8 mouse cellular contexts compared by ENCODE assay signal in genomic region chr6:91474441-91475190, GRCm38 (mm10). TPM values are rescaled to one million over a fixed set of nuclear protein-coding genes. Genes with fewer than 3 reads are reported as not detected.
DNase-seq lines count a peak whose midpoint lies in the region; ATAC-seq and TF ChIP-seq lines count a peak whose summit lies in the region.

No protein-coding gene starts in this region.

- no peak for ATAC-seq in kidney, embryonic 14.5 days (ENCODE audit: low FRiP score, low TSS enrichment)
- ATAC-seq in embryonic facial prominence, embryonic 14.5 days (ENCODE audit: low read depth), result no peak
- ATAC-seq in hindbrain, embryonic 12.5 days (ENCODE audit: low FRiP score), result no peak
- peak; percentile 41 for ATAC-seq in lung, postnatal 0 days
- ATAC-seq in stomach, postnatal 0 days (ENCODE audit: low FRiP score, low TSS enrichment), result peak; percentile 59
- ATAC-seq in erythroid progenitor cell, adult 5-6 weeks (replicated peaks; ENCODE audit: low FRiP score, poor library complexity, severe bottlenecking), result no peak

- TF ChIP-seq POLR2A in MEL (IDR thresholded peaks at IDR 0.05; ENCODE audit: control insufficient read depth in 1 of 2, insufficient read depth in 1 of 2, low read depth in 1 of 2, low read length in 2 of 2, poor library complexity in 1 of 2), result no peak

- peaks cover 13% of the 10 kb centered on the region for H3K4me1 ChIP-seq in kidney, embryonic 14.5 days (ENCODE audit: control insufficient read depth, insufficient read depth, low read length)
- H3K4me1 ChIP-seq in MEL (ENCODE audit: control insufficient read depth in 1 of 2, insufficient read depth in 2 of 2, low read length in 2 of 2), result peaks cover 0 to 7% of the 10 kb centered on the region in 2 experiments; a peak in 2 of 4 replicates
- peaks cover 17% of the 10 kb centered on the region for H3K4me1 ChIP-seq in embryonic facial prominence, embryonic 14.5 days (ENCODE audit: control insufficient read depth, insufficient read depth, low read length)
- H3K4me1 ChIP-seq in hindbrain, embryonic 12.5 days, result peaks cover 27% of the 10 kb centered on the region
- H3K4me1 ChIP-seq in lung, postnatal 0 days (ENCODE audit: insufficient read depth, low read depth, low read length), result peaks cover 7% of the 10 kb centered on the region
- H3K4me1 ChIP-seq in stomach, postnatal 0 days (replicated peaks; ENCODE audit: control insufficient read depth, insufficient read depth), result peaks cover 7% of the 10 kb centered on the region

- WGBS in kidney, embryonic 14.5 days, result 54% methylated on average over 9 of the region's 9 CpGs
- 43% methylated on average over 9 of the region's 9 CpGs for WGBS in embryonic facial prominence, embryonic 14.5 days
- WGBS in hindbrain, embryonic 12.5 days, result 59% methylated on average over 9 of the region's 9 CpGs
- WGBS in lung, postnatal 0 days, result 41% methylated on average over 9 of the region's 9 CpGs
- 40% methylated on average over 9 of the region's 9 CpGs for WGBS in stomach, postnatal 0 days

- no peak overlapping the region for H3K27ac ChIP-seq in kidney, embryonic 14.5 days (ENCODE audit: low read depth, low read length)
- H3K27ac ChIP-seq in MEL (ENCODE audit: control insufficient read depth, low read depth, low read length), result no peak overlapping the region
- peak overlapping the region; percentile 71; the same call in 1 of the 2 replicates for H3K27ac ChIP-seq in embryonic facial prominence, embryonic 14.5 days (replicated peaks; ENCODE audit: low read depth, low read length)
- H3K27ac ChIP-seq in hindbrain, embryonic 12.5 days, result no peak overlapping the region
- H3K27ac ChIP-seq in lung, postnatal 0 days (ENCODE audit: low read length), result peak overlapping the region; percentile 87; the same call in 1 of the 2 replicates
- peak overlapping the region; percentile 84 for H3K27ac ChIP-seq in stomach, postnatal 0 days (replicated peaks)

- TF ChIP-seq EP300 in MEL (IDR thresholded peaks at IDR 0.05; ENCODE audit: low read depth in 1 of 2, low read length in 2 of 2), result no peak
- TF ChIP-seq EP300 in lung, postnatal 0 days (IDR thresholded peaks at IDR 0.05), result no peak
- TF ChIP-seq EP300 in stomach, postnatal 0 days (optimal IDR thresholded peaks at IDR 0.05), result no peak

- no peak for DNase-seq in kidney, postnatal 14 days
- peak; percentile 47 for DNase-seq in MEL (ENCODE audit: low read depth, low spot score)
- DNase-seq in embryonic facial prominence, embryonic 14.5 days (ENCODE audit: low spot score), result no peak
- peak; percentile 89 for DNase-seq in lung, postnatal 0 days (ENCODE audit: low spot score)
- peak; percentile 75 for DNase-seq in stomach, postnatal 0 days (ENCODE audit: low spot score)

- H3K9me3 ChIP-seq in kidney, embryonic 14.5 days (ENCODE audit: control insufficient read depth, low read length), result no peaks in the 10 kb centered on the region
- H3K9me3 ChIP-seq in MEL (replicated peaks; ENCODE audit: insufficient read depth, low read length), result no peaks in the 10 kb centered on the region
- no peaks in the 10 kb centered on the region for H3K9me3 ChIP-seq in embryonic facial prominence, embryonic 14.5 days (ENCODE audit: control insufficient read depth, low read length)
- no peaks in the 10 kb centered on the region for H3K9me3 ChIP-seq in hindbrain, embryonic 12.5 days (replicated peaks)
- no peaks in the 10 kb centered on the region for H3K9me3 ChIP-seq in lung, postnatal 0 days (ENCODE audit: low read length)
- no peaks in the 10 kb centered on the region for H3K9me3 ChIP-seq in stomach, postnatal 0 days (ENCODE audit: control insufficient read depth, low read length)

- peaks cover 30% of the 10 kb centered on the region for H3K36me3 ChIP-seq in kidney, embryonic 14.5 days (ENCODE audit: control insufficient read depth, insufficient read depth, low read length)
- H3K36me3 ChIP-seq in MEL (ENCODE audit: control insufficient read depth in 1 of 2, insufficient read depth in 2 of 2, low read length in 2 of 2), result peaks cover 6 to 15% of the 10 kb centered on the region in 2 experiments; a peak in 3 of 4 replicates
- H3K36me3 ChIP-seq in embryonic facial prominence, embryonic 14.5 days (ENCODE audit: control insufficient read depth, insufficient read depth, low read length), result peaks cover 35% of the 10 kb centered on the region
- H3K36me3 ChIP-seq in hindbrain, embryonic 12.5 days, result peaks cover 25% of the 10 kb centered on the region
- H3K36me3 ChIP-seq in lung, postnatal 0 days (ENCODE audit: insufficient read depth, low read length), result peaks cover 19% of the 10 kb centered on the region
- peaks cover 15% of the 10 kb centered on the region for H3K36me3 ChIP-seq in stomach, postnatal 0 days (ENCODE audit: control insufficient read depth, insufficient read depth, low read length)

- peak overlapping the region; percentile 86 for H3K4me3 ChIP-seq in kidney, embryonic 14.5 days (ENCODE audit: low read length)
- H3K4me3 ChIP-seq in MEL (ENCODE audit: control insufficient read depth in 1 of 2, insufficient read depth in 1 of 2, low read depth in 2 of 2, low read length in 2 of 2), result peak overlapping the region; percentile 60 to 87
- H3K4me3 ChIP-seq in embryonic facial prominence, embryonic 14.5 days (ENCODE audit: low read depth, low read length), result peak overlapping the region; percentile 83
- peak overlapping the region; percentile 79 for H3K4me3 ChIP-seq in hindbrain, embryonic 12.5 days
- H3K4me3 ChIP-seq in lung, postnatal 0 days (ENCODE audit: low read depth, low read length), result peak overlapping the region; percentile 78
- H3K4me3 ChIP-seq in stomach, postnatal 0 days (ENCODE audit: low read depth, low read length), result peak overlapping the region; percentile 76

- peaks cover 38% of the 10 kb centered on the region for H3K79me2 ChIP-seq in MEL (ENCODE audit: control insufficient read depth, insufficient read depth, low read length, poor library complexity)

- no peaks in the 10 kb centered on the region for H3K27me3 ChIP-seq in kidney, embryonic 14.5 days (ENCODE audit: control insufficient read depth, insufficient read depth, low read length)
- no peaks in the 10 kb centered on the region for H3K27me3 ChIP-seq in MEL (ENCODE audit: control insufficient read depth in 1 of 2, insufficient read depth in 2 of 2, low read length in 2 of 2)
- no peaks in the 10 kb centered on the region for H3K27me3 ChIP-seq in embryonic facial prominence, embryonic 14.5 days (replicated peaks; ENCODE audit: control insufficient read depth, insufficient read depth, low read length)
- H3K27me3 ChIP-seq in hindbrain, embryonic 12.5 days, result no peaks in the 10 kb centered on the region
- no peaks in the 10 kb centered on the region for H3K27me3 ChIP-seq in lung, postnatal 0 days (replicated peaks; ENCODE audit: insufficient read depth, low read length)
- H3K27me3 ChIP-seq in stomach, postnatal 0 days (ENCODE audit: control insufficient read depth, insufficient read depth, low read length), result no peaks in the 10 kb centered on the region

- TF ChIP-seq RAD21 in MEL (IDR thresholded peaks at IDR 0.05; ENCODE audit: low read depth, low read length), result no peak

- peak overlapping the region; percentile 74 for H3K9ac ChIP-seq in kidney, embryonic 14.5 days (ENCODE audit: low read depth, low read length)
- H3K9ac ChIP-seq in MEL (ENCODE audit: control insufficient read depth, low read depth, low read length, poor library complexity, severe bottlenecking), result peak overlapping the region; percentile 67
- peak overlapping the region; percentile 82 for H3K9ac ChIP-seq in embryonic facial prominence, embryonic 14.5 days (ENCODE audit: low read depth, low read length)
- peak overlapping the region; percentile 76 for H3K9ac ChIP-seq in hindbrain, embryonic 12.5 days
- peak overlapping the region; percentile 77; the same call in 1 of the 2 replicates for H3K9ac ChIP-seq in lung, postnatal 0 days (replicated peaks; ENCODE audit: low read depth)
- H3K9ac ChIP-seq in stomach, postnatal 0 days (ENCODE audit: low read length), result peak overlapping the region; percentile 76

- TF ChIP-seq CTCF in MEL (IDR thresholded peaks at IDR 0.05 in 2 of 3, conservative IDR thresholded peaks at IDR 0.05 in 1 of 3; ENCODE audit: control insufficient read depth in 1 of 3, insufficient read depth in 1 of 3, low read depth in 2 of 3, low read length in 3 of 3, poor library complexity in 1 of 3, severe bottlenecking in 1 of 3), result no peak
- no peak for TF ChIP-seq CTCF in lung, postnatal 0 days (IDR thresholded peaks at IDR 0.05)
- no peak for TF ChIP-seq CTCF in stomach, postnatal 0 days (IDR thresholded peaks at IDR 0.05; ENCODE audit: low read depth)

- H3K4me2 ChIP-seq in kidney, embryonic 14.5 days (replicated peaks; ENCODE audit: low read depth, low read length), result peak overlapping the region; percentile 78
- peak overlapping the region; percentile 71 for H3K4me2 ChIP-seq in embryonic facial prominence, embryonic 14.5 days (ENCODE audit: low read depth, low read length)
- H3K4me2 ChIP-seq in hindbrain, embryonic 12.5 days (replicated peaks), result peak overlapping the region; percentile 87
- H3K4me2 ChIP-seq in lung, postnatal 0 days (replicated peaks; ENCODE audit: low read depth, low read length), result peak overlapping the region; percentile 87
- H3K4me2 ChIP-seq in stomach, postnatal 0 days (replicated peaks; ENCODE audit: low read depth), result peak overlapping the region; percentile 61

RNA-seq across cellular contexts. Expression of gene Tmem43, which starts 1.1 kb away (rescaled TPM):
- polyA plus RNA-seq in kidney, embryonic 14.5 days (2014; fragmentation: Nextera tagmentation; extraction: Ambion mirVana), result 31.1 and 47.9 TPM in 2 replicates
- total RNA-seq in MEL (2012; rRNA removed), result 17.0 and 22.3 TPM in 2 replicates
- polyA plus RNA-seq in MEL (2012; ENCODE audit: insufficient read depth in 1 of 2, insufficient read length in 2 of 2, low read depth in 1 of 2, low replicate concordance in 2 of 2, missing spikeins in 1 of 2), result 10 to 100 TPM in 1 of 2 experiments, not detected in 1; 23.7 TPM
- 68.2 and 69.5 TPM in 2 replicates for polyA plus RNA-seq in embryonic facial prominence, embryonic 14.5 days (2014; fragmentation: Nextera tagmentation; extraction: Ambion mirVana)
- polyA plus RNA-seq in hindbrain, embryonic 12.5 days (2016; fragmentation: Nextera tagmentation; extraction: Ambion mirVana), result 57.3 and 57.7 TPM in 2 replicates
- polyA plus RNA-seq in lung, postnatal 0 days (2015; fragmentation: Nextera tagmentation; extraction: Ambion mirVana), result 59.3 and 69.4 TPM in 2 replicates
- 72.0 and 72.6 TPM in 2 replicates for polyA plus RNA-seq in stomach, postnatal 0 days (2015; fragmentation: Nextera tagmentation; extraction: Ambion mirVana)
- total RNA-seq in erythroid progenitor cell, adult 5-6 weeks (2015; ENCODE audit: low replicate concordance), result 6.7 and 6.8 TPM in 2 replicates
- total RNA-seq in erythroid progenitor cell, adult 5-6 weeks (2017; ENCODE audit: low replicate concordance), result 6.3 and 19.0 TPM in 2 replicates

RNA-seq across cellular contexts. Expression of gene Chchd4, which starts 1.3 kb away (rescaled TPM):
- polyA plus RNA-seq in kidney, embryonic 14.5 days (2014; fragmentation: Nextera tagmentation; extraction: Ambion mirVana), result 31.7 and 33.1 TPM in 2 replicates
- 43.5 and 54.8 TPM in 2 replicates for total RNA-seq in MEL (2012; rRNA removed)
- 10 to 100 TPM in 1 of 2 experiments, not detected in 1; 38.5 TPM for polyA plus RNA-seq in MEL (2012; ENCODE audit: insufficient read depth in 1 of 2, insufficient read length in 2 of 2, low read depth in 1 of 2, low replicate concordance in 2 of 2, missing spikeins in 1 of 2)
- polyA plus RNA-seq in embryonic facial prominence, embryonic 14.5 days (2014; fragmentation: Nextera tagmentation; extraction: Ambion mirVana), result 22.7 and 24.8 TPM in 2 replicates
- 19.8 and 20.9 TPM in 2 replicates for polyA plus RNA-seq in hindbrain, embryonic 12.5 days (2016; fragmentation: Nextera tagmentation; extraction: Ambion mirVana)
- polyA plus RNA-seq in lung, postnatal 0 days (2015; fragmentation: Nextera tagmentation; extraction: Ambion mirVana), result 16.3 and 16.5 TPM in 2 replicates
- polyA plus RNA-seq in stomach, postnatal 0 days (2015; fragmentation: Nextera tagmentation; extraction: Ambion mirVana), result 14.7 TPM in 2 replicates
- 2.9 and 4.0 TPM in 2 replicates for total RNA-seq in erythroid progenitor cell, adult 5-6 weeks (2015; ENCODE audit: low replicate concordance)
- 2.3 and 3.0 TPM in 2 replicates for total RNA-seq in erythroid progenitor cell, adult 5-6 weeks (2017; ENCODE audit: low replicate concordance)

RNA-seq across cellular contexts. Expression of gene Xpc, which starts 41.1 kb away (rescaled TPM):
- polyA plus RNA-seq in kidney, embryonic 14.5 days (2014; fragmentation: Nextera tagmentation; extraction: Ambion mirVana), result 15.8 and 25.4 TPM in 2 replicates
- 12.6 and 15.3 TPM in 2 replicates for total RNA-seq in MEL (2012; rRNA removed)
- 10 to 100 TPM in 1 of 2 experiments, not detected in 1; 15.5 TPM for polyA plus RNA-seq in MEL (2012; ENCODE audit: insufficient read depth in 1 of 2, insufficient read length in 2 of 2, low read depth in 1 of 2, low replicate concordance in 2 of 2, missing spikeins in 1 of 2)
- polyA plus RNA-seq in embryonic facial prominence, embryonic 14.5 days (2014; fragmentation: Nextera tagmentation; extraction: Ambion mirVana), result 12.4 and 15.6 TPM in 2 replicates
- 27.3 TPM in 2 replicates for polyA plus RNA-seq in hindbrain, embryonic 12.5 days (2016; fragmentation: Nextera tagmentation; extraction: Ambion mirVana)
- 18.5 and 18.6 TPM in 2 replicates for polyA plus RNA-seq in lung, postnatal 0 days (2015; fragmentation: Nextera tagmentation; extraction: Ambion mirVana)
- 8.9 and 9.3 TPM in 2 replicates for polyA plus RNA-seq in stomach, postnatal 0 days (2015; fragmentation: Nextera tagmentation; extraction: Ambion mirVana)
- total RNA-seq in erythroid progenitor cell, adult 5-6 weeks (2015; ENCODE audit: low replicate concordance), result 3.2 and 5.4 TPM in 2 replicates
- total RNA-seq in erythroid progenitor cell, adult 5-6 weeks (2017; ENCODE audit: low replicate concordance), result 4.7 and 6.4 TPM in 2 replicates

RNA-seq across cellular contexts. Expression of gene Lsm3, which starts 41.1 kb away (rescaled TPM):
- 332 and 459 TPM in 2 replicates for polyA plus RNA-seq in kidney, embryonic 14.5 days (2014; fragmentation: Nextera tagmentation; extraction: Ambion mirVana)
- 235 and 259 TPM in 2 replicates for total RNA-seq in MEL (2012; rRNA removed)
- 100 to 1,000 TPM in 1 of 2 experiments, not detected in 1; 238 TPM for polyA plus RNA-seq in MEL (2012; ENCODE audit: insufficient read depth in 1 of 2, insufficient read length in 2 of 2, low read depth in 1 of 2, low replicate concordance in 2 of 2, missing spikeins in 1 of 2)
- 223 and 228 TPM in 2 replicates for polyA plus RNA-seq in embryonic facial prominence, embryonic 14.5 days (2014; fragmentation: Nextera tagmentation; extraction: Ambion mirVana)
- polyA plus RNA-seq in hindbrain, embryonic 12.5 days (2016; fragmentation: Nextera tagmentation; extraction: Ambion mirVana), result 185 and 194 TPM in 2 replicates
- polyA plus RNA-seq in lung, postnatal 0 days (2015; fragmentation: Nextera tagmentation; extraction: Ambion mirVana), result 94.1 and 101 TPM in 2 replicates
- polyA plus RNA-seq in stomach, postnatal 0 days (2015; fragmentation: Nextera tagmentation; extraction: Ambion mirVana), result 107 and 121 TPM in 2 replicates
- total RNA-seq in erythroid progenitor cell, adult 5-6 weeks (2015; ENCODE audit: low replicate concordance), result 92.6 and 97.3 TPM in 2 replicates
- 114 and 121 TPM in 2 replicates for total RNA-seq in erythroid progenitor cell, adult 5-6 weeks (2017; ENCODE audit: low replicate concordance)

Comparison
In these comparisons a context has a peak if more than half of its experiments do, and no peak if none do; other contexts are left out.
1. ATAC-seq: peak in lung, postnatal 0 days (single experiment) and stomach, postnatal 0 days (single experiment); none in kidney, embryonic 14.5 days (single experiment), embryonic facial prominence, embryonic 14.5 days (single experiment), hindbrain, embryonic 12.5 days (single experiment) and erythroid progenitor cell, adult 5-6 weeks (single experiment).
2. H3K27ac ChIP-seq: peak in embryonic facial prominence, embryonic 14.5 days (single experiment), lung, postnatal 0 days (single experiment) and stomach, postnatal 0 days (single experiment); none in kidney, embryonic 14.5 days (single experiment), MEL (single experiment) and hindbrain, embryonic 12.5 days (single experiment).
3. DNase-seq: peak in MEL (single experiment), lung, postnatal 0 days (single experiment) and stomach, postnatal 0 days (single experiment); none in kidney, postnatal 14 days (single experiment) and embryonic facial prominence, embryonic 14.5 days (single experiment).
4. Peak in every context shown above with its lines, with median percentiles within 50 percentile points of each other: H3K4me2 ChIP-seq, H3K4me3 ChIP-seq and H3K9ac ChIP-seq.